In genomic region chr5:140781122-140781521, GRCm38 (mm10) we compare ENCODE assay signal across 11 mouse cellular contexts.
"Had no signal": no experiment of that assay in that cellular context is flagged by ENCODE, and none has a peak within 500 bp of the region (broad histone marks: within the 10 kb centered on the region; RNA-seq: fewer than 3 reads in every experiment).

No protein-coding gene starts in this region.

- H3K9me3 ChIP-seq: limb, embryonic 12.5 days; midbrain, embryonic 13.5 days had no signal

- DNase-seq: layer of hippocampus, adult 9-11 months; layer of hippocampus, postnatal 36 days; lung, adult 2 months; lung, postnatal 36 days; right cerebral cortex, adult 18-20 months; right cerebral cortex, postnatal 25 days; thymus, postnatal 4 days had no signal

- H3K4me2 ChIP-seq: limb, embryonic 12.5 days; midbrain, embryonic 13.5 days had no signal

- H3K27ac ChIP-seq: limb, embryonic 12.5 days; midbrain, embryonic 13.5 days; stomach, postnatal 0 days had no signal

- H3K27me3 ChIP-seq: limb, embryonic 12.5 days; midbrain, embryonic 13.5 days had no signal

- ATAC-seq: lung, postnatal 0 days; midbrain, embryonic 13.5 days had no signal

- H3K9ac ChIP-seq: limb, embryonic 12.5 days; midbrain, embryonic 13.5 days had no signal

- H3K4me3 ChIP-seq: limb, embryonic 12.5 days; midbrain, embryonic 13.5 days had no signal
